16 mouse cellular contexts compared by ENCODE assay signal in genomic region chr6:91358866-91359656, GRCm38 (mm10). TPM values are rescaled to one million over a fixed set of nuclear protein-coding genes. Genes with fewer than 3 reads are reported as not detected.
"Had no signal": no experiment of that assay in that cellular context is flagged by ENCODE, and none has a peak within 500 bp of the region (broad histone marks: within the 10 kb centered on the region; RNA-seq: fewer than 3 reads in every experiment).

No protein-coding gene starts in this region.

- DNase-seq: kidney, adult 18-20 months; kidney, postnatal 10 days; kidney, postnatal 4 days; lung, embryonic 14.5 days; lung, postnatal 10 days; lung, postnatal 4 days; right cerebral cortex, postnatal 14 days; thymus, postnatal 4 days had no signal

- H3K9ac ChIP-seq: liver, embryonic 12.5 days; lung, embryonic 14.5 days; midbrain, embryonic 15.5 days had no signal

- H3K27ac ChIP-seq: left cerebral cortex, adult 2 months; limb, embryonic 10.5 days; liver, embryonic 12.5 days; midbrain, embryonic 15.5 days; stomach, postnatal 0 days had no signal

- ATAC-seq: liver, embryonic 12.5 days; midbrain, embryonic 15.5 days had no signal

- H3K4me3 ChIP-seq: left cerebral cortex, adult 2 months; limb, embryonic 10.5 days; liver, embryonic 12.5 days; midbrain, embryonic 15.5 days had no signal

- H3K9me3 ChIP-seq: limb, embryonic 10.5 days; liver, embryonic 12.5 days; midbrain, embryonic 15.5 days had no signal

- H3K36me3 ChIP-seq: limb, embryonic 10.5 days; liver, embryonic 12.5 days; midbrain, embryonic 15.5 days had no signal

- H3K4me2 ChIP-seq: liver, embryonic 12.5 days; lung, embryonic 14.5 days; midbrain, embryonic 11.5 days; midbrain, embryonic 15.5 days had no signal

- H3K27me3 ChIP-seq: liver, embryonic 12.5 days; midbrain, embryonic 15.5 days had no signal

- H3K4me1 ChIP-seq: limb, embryonic 10.5 days; liver, embryonic 12.5 days had no signal

RNA-seq across cellular contexts. Expression of gene Wnt7a, which starts 52.1 kb away (rescaled TPM):
- total RNA-seq: megakaryocyte, adult 5-6 weeks had no signal
- polyA plus RNA-seq: liver, embryonic 12.5 days; liver, embryonic 16.5 days; stomach, postnatal 0 days had no signal
